Mouse (Mus musculus) myocyte (in vitro differentiated cells): Measurements from ENCODE around the gene Pakap.

Experiments
- CEBPB ChIP-seq: IDR thresholded peaks from 2 replicates; pipeline ENCODE4 v1.6.1; 2011; ENCODE audit warnings: mild to moderate bottlenecking, moderate library complexity; ENCODE audit not compliant: poor library complexity, insufficient read depth, severe bottlenecking
- E2F4 ChIP-seq: IDR thresholded peaks from one replicate; pipeline ENCODE4 v1.6.1; 2011; ENCODE audit warnings: mild to moderate bottlenecking, control low read depth, moderate library complexity; ENCODE audit not compliant: insufficient read depth
- MYOD1 ChIP-seq, 3 experiments: IDR thresholded peaks; one replicate each; pipeline ENCODE4 v1.6.1; 2011; ENCODE audit warnings: control low read depth in 2 of 3, low read depth in 2 of 3, mild to moderate bottlenecking in 2 of 3, moderate library complexity in 1 of 3; ENCODE audit not compliant: insufficient read length in 2 of 3, control insufficient read depth in 1 of 3
- MYOG ChIP-seq, 3 experiments: IDR thresholded peaks; one replicate each; pipeline ENCODE4 v1.6.1; 2011; ENCODE audit warnings: control low read depth in 2 of 3, low read depth in 2 of 3, mild to moderate bottlenecking in 2 of 3; ENCODE audit not compliant: insufficient read length in 2 of 3, control insufficient read depth in 1 of 3, insufficient read depth in 1 of 3
- POLR2A ChIP-seq: IDR thresholded peaks from one replicate; pipeline ENCODE4 v1.6.1; 2011; ENCODE audit warnings: low read depth, mild to moderate bottlenecking, control low read depth, moderate library complexity; ENCODE audit not compliant: insufficient read length
- TCF12 ChIP-seq: IDR thresholded peaks from one replicate; pipeline ENCODE4 v1.6.1; 2011; ENCODE audit warnings: mild to moderate bottlenecking, control low read depth; ENCODE audit not compliant: poor library complexity, insufficient read depth, severe bottlenecking
- USF1 ChIP-seq: IDR thresholded peaks from one replicate; pipeline ENCODE4 v1.6.1; 2011; ENCODE audit warnings: low read depth, mild to moderate bottlenecking, control low read depth, moderate library complexity

DNA sequence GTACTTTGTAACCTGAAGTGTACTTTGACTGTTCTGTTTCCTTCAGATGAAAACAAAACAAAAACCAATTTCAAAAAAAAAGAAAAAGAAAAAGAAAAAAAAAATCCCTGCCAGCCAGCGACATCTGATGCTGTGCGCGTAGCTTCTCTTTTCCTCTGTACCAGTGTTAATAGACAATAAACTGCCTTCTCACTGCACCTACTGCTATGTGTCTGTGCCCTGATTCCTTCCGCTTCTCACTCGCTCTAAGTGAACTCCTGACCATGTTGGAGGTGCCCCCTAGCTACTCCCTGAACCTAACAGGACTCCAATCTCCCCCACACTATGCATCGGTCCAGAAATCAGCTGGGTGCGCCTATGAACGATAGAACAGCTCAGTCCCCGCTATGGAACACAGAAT lies 149.4 kb downstream of the Pakap start, which contains the start of gene Akap2:
- no peak for TF ChIP-seq POLR2A
- TF ChIP-seq TCF12 = no peak
- no peak for TF ChIP-seq MYOD1 (IDR thresholded peaks at IDR 0.05; ENCODE audit: control insufficient read depth in 1 of 3, insufficient read length in 2 of 3, low read depth in 2 of 3)
- TF ChIP-seq MYOG (IDR thresholded peaks at IDR 0.05; ENCODE audit: control insufficient read depth in 1 of 3, insufficient read depth in 1 of 3, insufficient read length in 2 of 3, low read depth in 2 of 3) = no peak
- no peak for TF ChIP-seq E2F4
- TF ChIP-seq USF1 = no peak
- TF ChIP-seq CEBPB = no peak
